Mouse (Mus musculus) forebrain, embryonic 13.5 days (tissue): ENCODE results near the gene Dock2. TPM values are rescaled to one million over a fixed set of nuclear protein-coding genes. Genes with fewer than 3 reads are reported as not detected.

Experiments used
- ATAC-seq: fragments of 200-750 bp; cut with Nextera tagmentation; 2 replicates; pipeline ENCODE4 v1.8.0; 2017
- H3K27ac ChIP-seq: fragments of 300-500 bp; sonication (generic); 2 replicates; pipeline ENCODE4 v1.5.1; 2015; ENCODE audit warnings: inconsistent platforms, mild to moderate bottlenecking, moderate library complexity
- H3K27me3 ChIP-seq: fragments of 300-500 bp; sonication (generic); 2 replicates; pipeline ENCODE4 v1.6.1; 2015; ENCODE audit warnings: mild to moderate bottlenecking, inconsistent platforms
- H3K36me3 ChIP-seq: fragments of 300-500 bp; sonication (generic); 2 replicates; pipeline ENCODE4 v1.6.1; 2015; ENCODE audit warnings: mild to moderate bottlenecking, inconsistent platforms; ENCODE audit not compliant: poor library complexity, severe bottlenecking
- H3K4me1 ChIP-seq: fragments of 300-500 bp; sonication (generic); 2 replicates; pipeline ENCODE4 v1.6.1; 2015; ENCODE audit warnings: inconsistent platforms
- H3K4me2 ChIP-seq: fragments of 300-500 bp; sonication (generic); 2 replicates; pipeline ENCODE4 v1.6.1; 2015; ENCODE audit warnings: inconsistent platforms, mild to moderate bottlenecking, moderate library complexity
- H3K4me3 ChIP-seq: fragments of 300-500 bp; sonication (generic); 2 replicates; pipeline ENCODE4 v1.5.1; 2015; ENCODE audit warnings: mild to moderate bottlenecking, inconsistent platforms
- H3K9ac ChIP-seq: fragments of 300-500 bp; sonication (generic); 2 replicates; pipeline ENCODE4 v1.6.1; 2015; ENCODE audit warnings: mild to moderate bottlenecking, inconsistent platforms
- H3K9me3 ChIP-seq: fragments of 300-500 bp; sonication (generic); replicated peaks from 2 replicates; pipeline ENCODE4 v1.6.1; 2016; ENCODE audit warnings: inconsistent platforms
- WGBS: fragments of 180-500 bp; shearing (Covaris S2); methylation state at CpG from one replicate; pipeline ENCODE4 v1.1.7; 2015; 5-methylcytosine and 5-hydroxymethylcytosine counted together
- polyA plus RNA-seq: library from polyadenylated mRNA; unstranded; fragments of >200 nt; fragmentation: Nextera tagmentation; extraction: Ambion mirVana; gene quantifications from 2 replicates; pipeline ENCODE4 v1.2.1, GENCODE M21; 2015

The Dock2 gene
- polyA plus RNA-seq, 1 experiment from 2014 or later, result 0.15 TPM

GRCm38 (mm10) chr11:34782516-34783430 is 919 bp downstream of the Dock2 start:
- Histone ChIP-seq H3K4me1 (no peaks in the 10 kb centered on the region), H3K4me3 (no peak overlapping the region), H3K27me3 (no peaks in the 10 kb centered on the region), H3K9me3 (no peaks in the 10 kb centered on the region), H3K9ac (no peak overlapping the region), H3K27ac (no peak overlapping the region), H3K36me3 (no peaks in the 10 kb centered on the region), H3K4me2 (no peak overlapping the region)
- 84% methylated on average over 8 of the region's 8 CpGs for WGBS
- no peak for ATAC-seq

GRCm38 (mm10) chr11:34780786-34781185 is 2.9 kb downstream of the Dock2 start:
- no peak overlapping the region for H3K27ac ChIP-seq
- H3K4me3 ChIP-seq, result no peak overlapping the region
- no peak overlapping the region for H3K4me2 ChIP-seq
- no peaks in the 10 kb centered on the region for H3K4me1 ChIP-seq
- no peak for ATAC-seq
- H3K36me3 ChIP-seq, result no peaks in the 10 kb centered on the region
- H3K27me3 ChIP-seq, result no peaks in the 10 kb centered on the region
- no peak overlapping the region for H3K9ac ChIP-seq
- 87% methylated on average over 2 of the region's 2 CpGs for WGBS
- no peaks in the 10 kb centered on the region for H3K9me3 ChIP-seq

GRCm38 (mm10) chr11:34779966-34780365 is 3.7 kb downstream of the Dock2 start:
- no peak for ATAC-seq

GRCm38 (mm10) chr11:34778351-34778750 is 5.3 kb downstream of the Dock2 start:
- Histone ChIP-seq H3K36me3 (no peaks in the 10 kb centered on the region), H3K27me3 (no peaks in the 10 kb centered on the region), H3K4me3 (no peak overlapping the region), H3K4me2 (no peak overlapping the region), H3K4me1 (no peaks in the 10 kb centered on the region), H3K27ac (no peak overlapping the region), H3K9me3 (no peaks in the 10 kb centered on the region), H3K9ac (no peak overlapping the region)
- ATAC-seq, result no peak
- WGBS, result 89% methylated on average over 3 of the region's 3 CpGs

More at GRCm38 (mm10) chr11:34779966-34780365, 3.7 kb downstream of the Dock2 start:
- WGBS, result 91% methylated on average over 4 of the region's 4 CpGs
- H3K4me3 ChIP-seq, result no peak overlapping the region
- no peaks in the 10 kb centered on the region for H3K27me3 ChIP-seq
- H3K27ac ChIP-seq, result no peak overlapping the region
- no peak overlapping the region for H3K9ac ChIP-seq
- no peaks in the 10 kb centered on the region for H3K4me1 ChIP-seq
- no peaks in the 10 kb centered on the region for H3K9me3 ChIP-seq
- H3K4me2 ChIP-seq, result no peak overlapping the region
- H3K36me3 ChIP-seq, result no peaks in the 10 kb centered on the region

GRCm38 (mm10) chr11:34777529-34777928 is 6.2 kb downstream of the Dock2 start:
- Histone ChIP-seq H3K36me3 (no peaks in the 10 kb centered on the region), H3K9ac (no peak overlapping the region), H3K4me3 (no peak overlapping the region), H3K4me1 (no peaks in the 10 kb centered on the region), H3K27me3 (no peaks in the 10 kb centered on the region), H3K9me3 (no peaks in the 10 kb centered on the region), H3K27ac (no peak overlapping the region), H3K4me2 (no peak overlapping the region)
- 90% methylated on average over 4 of the region's 4 CpGs for WGBS
- no peak for ATAC-seq

GRCm38 (mm10) chr11:34776054-34776453 is 7.6 kb downstream of the Dock2 start:
- Histone ChIP-seq H3K36me3 (no peaks in the 10 kb centered on the region), H3K4me2 (no peak overlapping the region), H3K4me1 (no peaks in the 10 kb centered on the region), H3K27ac (no peak overlapping the region), H3K9me3 (no peaks in the 10 kb centered on the region), H3K9ac (no peak overlapping the region), H3K4me3 (no peak overlapping the region), H3K27me3 (no peaks in the 10 kb centered on the region)
- ATAC-seq, result no peak
- WGBS, result 83% methylated on average over 2 of the region's 2 CpGs

GRCm38 (mm10) chr11:34774636-34775035 is 9.1 kb downstream of the Dock2 start:
- 73% methylated on average over 2 of the region's 2 CpGs for WGBS

GRCm38 (mm10) chr11:34773304-34773895 is 10.3 kb downstream of the Dock2 start:
- no peaks in the 10 kb centered on the region for H3K4me1 ChIP-seq
- no peaks in the 10 kb centered on the region for H3K9me3 ChIP-seq
- no peak for ATAC-seq
- H3K9ac ChIP-seq, result no peak overlapping the region
- no peak overlapping the region for H3K27ac ChIP-seq
- H3K4me2 ChIP-seq, result no peak overlapping the region
- H3K27me3 ChIP-seq, result no peaks in the 10 kb centered on the region
- no peak overlapping the region for H3K4me3 ChIP-seq
- WGBS, result 92% methylated on average over 9 of the region's 9 CpGs
- H3K36me3 ChIP-seq, result no peaks in the 10 kb centered on the region

More at GRCm38 (mm10) chr11:34774636-34775035, 9.1 kb downstream of the Dock2 start:
- Histone ChIP-seq H3K36me3 (no peaks in the 10 kb centered on the region), H3K4me1 (no peaks in the 10 kb centered on the region), H3K4me2 (no peak overlapping the region), H3K9ac (no peak overlapping the region), H3K27ac (no peak overlapping the region), H3K4me3 (no peak overlapping the region), H3K27me3 (no peaks in the 10 kb centered on the region), H3K9me3 (no peaks in the 10 kb centered on the region)
- ATAC-seq, result no peak

- no peak for ATAC-seq
- Histone ChIP-seq H3K9me3 (no peaks in the 10 kb centered on the region), H3K9ac (no peak overlapping the region), H3K36me3 (no peaks in the 10 kb centered on the region), H3K4me2 (no peak overlapping the region), H3K27ac (no peak overlapping the region), H3K4me3 (no peak overlapping the region), H3K27me3 (no peaks in the 10 kb centered on the region), H3K4me1 (no peaks in the 10 kb centered on the region)
- 74% methylated on average over 12 of the region's 12 CpGs for WGBS
Measured at GRCm38 (mm10) chr11:34771221-34771986, 12.3 kb downstream of the Dock2 start.

GRCm38 (mm10) chr11:34770666-34771065 is 13.0 kb downstream of the Dock2 start:
- Histone ChIP-seq H3K36me3 (no peaks in the 10 kb centered on the region), H3K27ac (no peak overlapping the region), H3K4me2 (no peak overlapping the region), H3K4me3 (no peak overlapping the region), H3K9ac (no peak overlapping the region), H3K9me3 (no peaks in the 10 kb centered on the region), H3K4me1 (no peaks in the 10 kb centered on the region), H3K27me3 (no peaks in the 10 kb centered on the region)
- no peak for ATAC-seq
- whole genome bisulfite sequencing, result 74% methylated on average over 4 of the region's 4 CpGs

- H3K36me3 ChIP-seq, result no peaks in the 10 kb centered on the region
- no peak overlapping the region for H3K4me2 ChIP-seq
- H3K9ac ChIP-seq, result no peak overlapping the region
- no peak overlapping the region for H3K27ac ChIP-seq
- WGBS, result 89% methylated on average over 8 of the region's 8 CpGs
- H3K27me3 ChIP-seq, result no peaks in the 10 kb centered on the region
- H3K4me3 ChIP-seq, result no peak overlapping the region
- no peak for ATAC-seq
- H3K9me3 ChIP-seq, result no peaks in the 10 kb centered on the region
- H3K4me1 ChIP-seq, result no peaks in the 10 kb centered on the region
Measured at GRCm38 (mm10) chr11:34769946-34770345, 13.7 kb downstream of the Dock2 start.

- H3K27me3 ChIP-seq, result no peaks in the 10 kb centered on the region
- H3K9ac ChIP-seq, result no peak overlapping the region
- no peak overlapping the region for H3K4me2 ChIP-seq
- no peak overlapping the region for H3K27ac ChIP-seq
- no peaks in the 10 kb centered on the region for H3K4me1 ChIP-seq
- H3K36me3 ChIP-seq, result no peaks in the 10 kb centered on the region
- no peak for ATAC-seq
- H3K9me3 ChIP-seq, result no peaks in the 10 kb centered on the region
- WGBS, result 97% methylated on average over 2 of the region's 2 CpGs
- H3K4me3 ChIP-seq, result no peak overlapping the region
Measured at GRCm38 (mm10) chr11:34769396-34769795, 14.3 kb downstream of the Dock2 start.
